In the genomic region with DNA sequence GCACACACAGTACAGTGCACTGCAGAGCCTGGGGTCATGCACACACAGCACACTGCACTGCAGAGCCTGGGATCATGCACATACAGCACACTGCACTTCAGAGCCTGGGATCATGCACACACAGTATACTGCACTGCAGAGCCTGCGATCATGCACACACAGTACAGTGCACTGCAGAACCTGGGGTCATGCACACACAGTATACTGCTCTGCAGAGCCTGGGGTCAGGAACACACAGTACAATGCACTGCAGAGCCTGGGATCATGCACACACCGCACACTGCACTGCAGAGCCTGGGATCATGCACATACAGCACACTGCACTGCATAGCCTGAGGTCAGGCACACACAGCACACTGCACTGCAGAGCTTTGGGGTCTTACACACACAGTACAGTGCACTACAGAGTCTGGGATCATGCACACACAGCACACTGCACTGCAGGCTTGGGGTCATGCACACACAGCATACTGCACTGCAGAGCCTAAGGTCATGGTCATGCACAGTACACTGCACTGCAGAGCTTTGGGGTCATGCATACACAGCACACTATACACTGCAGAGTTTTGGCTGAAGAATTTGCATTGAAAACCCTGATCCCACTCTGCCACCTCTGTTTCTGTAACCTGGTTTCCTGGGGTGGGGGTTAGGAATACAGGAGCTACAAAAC, we compare ENCODE assay signal across 15 mouse cellular contexts. TPM values are rescaled to one million over a fixed set of nuclear protein-coding genes. Genes with fewer than 3 reads are reported as not detected.
DNase-seq lines count a peak whose midpoint lies in the region; ATAC-seq and TF ChIP-seq lines count a peak whose summit lies in the region.
"Had no signal": no experiment of that assay in that cellular context is flagged by ENCODE, and none has a peak within 500 bp of the region (broad histone marks: within the 10 kb centered on the region; RNA-seq: fewer than 3 reads in every experiment).

No protein-coding gene starts in this region.

- H3K4me1 ChIP-seq in embryonic facial prominence, embryonic 11.5 days (ENCODE audit: control insufficient read depth, insufficient read depth, low read length) = no peaks in the 10 kb centered on the region
- H3K4me1 ChIP-seq in embryonic facial prominence, embryonic 13.5 days = 0 out of 2 replicates have a peak, but pooled peaks cover 3% of the 10 kb centered on the region
- peaks cover 11% of the 10 kb centered on the region; the same call in 1 of the 2 replicates for H3K4me1 ChIP-seq in hindbrain, embryonic 12.5 days
- no peaks in the 10 kb centered on the region for H3K4me1 ChIP-seq in midbrain, embryonic 14.5 days (ENCODE audit: control insufficient read depth, insufficient read depth, low read length)
- H3K4me1 ChIP-seq in heart, adult 2 months (ENCODE audit: control insufficient read depth, insufficient read depth, low read length) = no peaks in the 10 kb centered on the region

- no peaks in the 10 kb centered on the region for H3K36me3 ChIP-seq in embryonic facial prominence, embryonic 11.5 days (replicated peaks; ENCODE audit: control insufficient read depth, insufficient read depth, low read depth, low read length)
- H3K36me3 ChIP-seq in embryonic facial prominence, embryonic 13.5 days = no peaks in the 10 kb centered on the region
- no peaks in the 10 kb centered on the region for H3K36me3 ChIP-seq in hindbrain, embryonic 12.5 days
- H3K36me3 ChIP-seq in midbrain, embryonic 14.5 days (ENCODE audit: control insufficient read depth, insufficient read depth, low read length) = no peaks in the 10 kb centered on the region
- H3K36me3 ChIP-seq in heart, adult 2 months (ENCODE audit: control insufficient read depth, insufficient read depth, low read length) = no peaks in the 10 kb centered on the region

- H3K4me3 ChIP-seq in embryonic facial prominence, embryonic 11.5 days (ENCODE audit: low read depth, low read length) = no peak overlapping the region
- H3K4me3 ChIP-seq in embryonic facial prominence, embryonic 13.5 days = no peak overlapping the region
- H3K4me3 ChIP-seq in hindbrain, embryonic 12.5 days = no peak overlapping the region
- no peak overlapping the region for H3K4me3 ChIP-seq in midbrain, embryonic 14.5 days (replicated peaks; ENCODE audit: low read depth, low read length)
- no peak overlapping the region for H3K4me3 ChIP-seq in heart, adult 2 months
- H3K4me3 ChIP-seq: erythroblast, embryonic 14.5 days; myocyte had no signal

- intact Hi-C loops in heart, adult 2 months (cut with DNase I) = no loop called here
- intact Hi-C loops in left cerebral cortex, postnatal 10 days (cut with DNase I) = no loop called here

- TF ChIP-seq CTCF in heart, adult 2 months (IDR thresholded peaks at IDR 0.05) = no peak

- no peak for TF ChIP-seq EP300 in heart, adult 2 months (IDR thresholded peaks at IDR 0.05; ENCODE audit: insufficient read depth, low read depth, low read length)

- H3K9ac ChIP-seq in embryonic facial prominence, embryonic 11.5 days (replicated peaks; ENCODE audit: low read length) = no peak overlapping the region
- no peak overlapping the region for H3K9ac ChIP-seq in embryonic facial prominence, embryonic 13.5 days
- no peak overlapping the region for H3K9ac ChIP-seq in hindbrain, embryonic 12.5 days
- no peak overlapping the region for H3K9ac ChIP-seq in midbrain, embryonic 14.5 days (replicated peaks; ENCODE audit: low read length)
- H3K9ac ChIP-seq in heart, adult 2 months (ENCODE audit: low read depth, low read length) = no peak overlapping the region

- ATAC-seq in embryonic facial prominence, embryonic 11.5 days (replicated peaks; ENCODE audit: insufficient number of reproducible peaks, low FRiP score, low TSS enrichment, low read depth) = peak; percentile 63
- ATAC-seq in embryonic facial prominence, embryonic 13.5 days (ENCODE audit: insufficient number of reproducible peaks, insufficient read depth, low FRiP score, low TSS enrichment, low read depth) = no peak
- no peak for ATAC-seq in hindbrain, embryonic 12.5 days (ENCODE audit: low FRiP score)
- no peak for ATAC-seq in midbrain, embryonic 14.5 days (ENCODE audit: low FRiP score, low TSS enrichment)

- 0 out of 2 replicates have a peak overlapping the region, but pooled peaks have one; percentile 35 for H3K27ac ChIP-seq in embryonic facial prominence, embryonic 11.5 days (replicated peaks; ENCODE audit: low read depth, low read length)
- peak overlapping the region; percentile 68 for H3K27ac ChIP-seq in embryonic facial prominence, embryonic 13.5 days
- peak overlapping the region; percentile 85 for H3K27ac ChIP-seq in hindbrain, embryonic 12.5 days
- 0 out of 2 replicates have a peak overlapping the region, but pooled peaks have one; percentile 37 for H3K27ac ChIP-seq in midbrain, embryonic 14.5 days (replicated peaks; ENCODE audit: low read depth, low read length)
- no peak overlapping the region for H3K27ac ChIP-seq in heart, adult 2 months

- TF ChIP-seq POLR2A in heart, adult 2 months (IDR thresholded peaks at IDR 0.05; ENCODE audit: insufficient read depth, low read depth, low read length) = no peak

- H3K4me2 ChIP-seq in embryonic facial prominence, embryonic 11.5 days (ENCODE audit: low read depth, low read length) = no peak overlapping the region
- H3K4me2 ChIP-seq in embryonic facial prominence, embryonic 13.5 days = no peak overlapping the region
- no peak overlapping the region for H3K4me2 ChIP-seq in hindbrain, embryonic 12.5 days (replicated peaks)
- no peak overlapping the region for H3K4me2 ChIP-seq in midbrain, embryonic 14.5 days (ENCODE audit: low read length)

- no peaks in the 10 kb centered on the region for H3K79me2 ChIP-seq in heart, adult 2 months (replicated peaks; ENCODE audit: control insufficient read depth, insufficient read depth, low read length)

- H3K9me3 ChIP-seq in embryonic facial prominence, embryonic 11.5 days (replicated peaks; ENCODE audit: control insufficient read depth, low read length) = no peaks in the 10 kb centered on the region
- H3K9me3 ChIP-seq in embryonic facial prominence, embryonic 13.5 days = no peaks in the 10 kb centered on the region
- no peaks in the 10 kb centered on the region for H3K9me3 ChIP-seq in hindbrain, embryonic 12.5 days (replicated peaks)
- no peaks in the 10 kb centered on the region; the same call in 1 of the 2 replicates for H3K9me3 ChIP-seq in midbrain, embryonic 14.5 days (ENCODE audit: control insufficient read depth, low read length)

- 86% methylated on average over 2 of the region's 2 CpGs for WGBS in embryonic facial prominence, embryonic 11.5 days
- WGBS in embryonic facial prominence, embryonic 13.5 days = 77% methylated on average over 2 of the region's 2 CpGs
- 85% methylated on average over 2 of the region's 2 CpGs for WGBS in hindbrain, embryonic 12.5 days
- WGBS in midbrain, embryonic 14.5 days = 85% methylated on average over 2 of the region's 2 CpGs
- 91% methylated on average over 2 of the region's 2 CpGs for WGBS in heart, adult 2 months

- DNase-seq in embryonic facial prominence, embryonic 11.5 days (ENCODE audit: low spot score) = no peak
- no peak for DNase-seq in midbrain, embryonic 14.5 days
- DNase-seq in heart, adult 2 months = no peak
- no peak for DNase-seq in adrenal gland, postnatal 14 days
- DNase-seq in left cerebral cortex, postnatal 10 days (ENCODE audit: extremely low spot score in 1 of 2, low spot score in 2 of 2) = no peak
- DNase-seq: adrenal gland, postnatal 36 days; cerebellum, adult 11 months; gastrocnemius, postnatal 14 days; kidney, adult 9 months; lung, postnatal 10 days; thymus, postnatal 4 days had no signal

- H3K27me3 ChIP-seq in embryonic facial prominence, embryonic 11.5 days (ENCODE audit: control insufficient read depth, insufficient read depth, low read length) = no peaks in the 10 kb centered on the region
- H3K27me3 ChIP-seq in embryonic facial prominence, embryonic 13.5 days = no peaks in the 10 kb centered on the region
- no peaks in the 10 kb centered on the region for H3K27me3 ChIP-seq in hindbrain, embryonic 12.5 days
- H3K27me3 ChIP-seq in midbrain, embryonic 14.5 days (ENCODE audit: control insufficient read depth, insufficient read depth, low read length) = no peaks in the 10 kb centered on the region
- H3K27me3 ChIP-seq in heart, adult 2 months (ENCODE audit: control insufficient read depth, insufficient read depth, low read length) = no peaks in the 10 kb centered on the region

RNA-seq across cellular contexts. Expression of gene Arhgef16, which starts 10.8 kb away (rescaled TPM):
- 4.8 and 5.6 TPM in 2 replicates for polyA plus RNA-seq in embryonic facial prominence, embryonic 11.5 days (2014; fragmentation: Nextera tagmentation; extraction: Ambion mirVana)
- 5.9 and 7.7 TPM in 2 replicates for polyA plus RNA-seq in embryonic facial prominence, embryonic 13.5 days (2015; fragmentation: Nextera tagmentation; extraction: Ambion mirVana)
- 3.0 and 4.1 TPM in 2 replicates for polyA plus RNA-seq in hindbrain, embryonic 12.5 days (2016; fragmentation: Nextera tagmentation; extraction: Ambion mirVana)
- polyA plus RNA-seq in midbrain, embryonic 14.5 days (2014; fragmentation: Nextera tagmentation; extraction: Ambion mirVana) = 0.74 and 0.93 TPM in 2 replicates
- under 1 TPM; 0.36 to 0.39 TPM for total RNA-seq in heart, adult 2 months (2021)
- 1.2 and 1.6 TPM in 2 replicates for polyA plus RNA-seq in heart, adult 2 months (2012; rRNA removed)
- total RNA-seq in adrenal gland, postnatal 14 days (2021) = 0.53 and 1.2 TPM in 2 replicates
- under 1 TPM; 0.21 to 0.69 TPM for total RNA-seq in left cerebral cortex, postnatal 10 days (2021)
- polyA plus RNA-seq: myocyte had no signal

RNA-seq across cellular contexts. Expression of gene B230104I21Rik, which starts 23.6 kb away (rescaled TPM):
- polyA plus RNA-seq in embryonic facial prominence, embryonic 11.5 days (2014; fragmentation: Nextera tagmentation; extraction: Ambion mirVana) = not detected in 2 replicates
- not detected in 2 replicates for polyA plus RNA-seq in embryonic facial prominence, embryonic 13.5 days (2015; fragmentation: Nextera tagmentation; extraction: Ambion mirVana)
- polyA plus RNA-seq in hindbrain, embryonic 12.5 days (2016; fragmentation: Nextera tagmentation; extraction: Ambion mirVana) = not detected in 2 replicates
- not detected in 2 replicates for polyA plus RNA-seq in midbrain, embryonic 14.5 days (2014; fragmentation: Nextera tagmentation; extraction: Ambion mirVana)
- total RNA-seq in heart, adult 2 months (2021) = not detected
- polyA plus RNA-seq in heart, adult 2 months (2012; rRNA removed) = not detected in 2 replicates
- total RNA-seq in adrenal gland, postnatal 14 days (2021) = not detected in 2 replicates
- not detected for total RNA-seq in left cerebral cortex, postnatal 10 days (2021)
- total RNA-seq: adrenal gland, postnatal 36 days; gastrocnemius, postnatal 14 days had no signal
- polyA plus RNA-seq: erythroblast, embryonic 14.5 days; myocyte had no signal
